Mouse (Mus musculus): ENCODE measurements around the gene Sys1. TPM values are rescaled to one million over a fixed set of nuclear protein-coding genes. Genes with fewer than 3 reads are reported as not detected.

The Sys1 gene
- polyA plus RNA-seq, 1 experiment from 2014 or later, result 67.6 TPM

- Histone ChIP-seq H3K9ac (replicated peaks; ENCODE audit: low read depth, low read length) (no peak overlapping the region), H3K27me3 (ENCODE audit: control insufficient read depth, insufficient read depth, low read length) (no peaks in the 10 kb centered on the region), H3K27ac (ENCODE audit: low read length) (peak overlapping the region; percentile 89; the same call in 1 of the 2 replicates), H3K36me3 (ENCODE audit: control insufficient read depth, insufficient read depth, low read length) (no peaks in the 10 kb centered on the region), H3K4me2 (replicated peaks; ENCODE audit: low read depth, low read length) (no peak overlapping the region), H3K4me1 (ENCODE audit: control insufficient read depth, insufficient read depth, low read length) (peaks cover 11% of the 10 kb centered on the region), H3K4me3 (ENCODE audit: low read depth, low read length) (no peak overlapping the region), H3K9me3 (ENCODE audit: control insufficient read depth, low read depth, low read length) (no peaks in the 10 kb centered on the region)
- WGBS, result 33% methylated on average over 10 of the region's 10 CpGs
- no peak for ATAC-seq (ENCODE audit: insufficient number of reproducible peaks, insufficient read depth, low FRiP score, low read depth)
Measured at GRCm38 (mm10) chr2:164517485-164518221, 60.9 kb downstream of the Sys1 start.

GRCm38 (mm10) chr2:164518266-164519170, 61.8 kb downstream of the Sys1 start:
- H3K4me3 ChIP-seq (ENCODE audit: low read depth, low read length), result no peak overlapping the region
- H3K4me1 ChIP-seq (ENCODE audit: control insufficient read depth, insufficient read depth, low read length), result peaks cover 11% of the 10 kb centered on the region
- H3K36me3 ChIP-seq (ENCODE audit: control insufficient read depth, insufficient read depth, low read length), result no peaks in the 10 kb centered on the region
- no peaks in the 10 kb centered on the region for H3K9me3 ChIP-seq (ENCODE audit: control insufficient read depth, low read depth, low read length)
- peak; percentile 14; the same call in 1 of the 2 replicates for ATAC-seq (ENCODE audit: insufficient number of reproducible peaks, insufficient read depth, low FRiP score, low read depth)
- no peak overlapping the region for H3K4me2 ChIP-seq (replicated peaks; ENCODE audit: low read depth, low read length)
- H3K27ac ChIP-seq (ENCODE audit: low read length), result peak overlapping the region; percentile 89; the same call in 1 of the 2 replicates
- 34% methylated on average over 11 of the region's 11 CpGs for WGBS
- H3K27me3 ChIP-seq (ENCODE audit: control insufficient read depth, insufficient read depth, low read length), result no peaks in the 10 kb centered on the region
- no peak overlapping the region for H3K9ac ChIP-seq (replicated peaks; ENCODE audit: low read depth, low read length)

GRCm38 (mm10) chr2:164519171-164519526, 62.4 kb downstream of the Sys1 start:
- WGBS, result 52% methylated on average over 6 of the region's 6 CpGs
- Histone ChIP-seq H3K4me2 (replicated peaks; ENCODE audit: low read depth, low read length) (no peak overlapping the region), H3K4me1 (ENCODE audit: control insufficient read depth, insufficient read depth, low read length) (peaks cover 11% of the 10 kb centered on the region)

GRCm38 (mm10) chr2:164520782-164521181, 64.0 kb downstream of the Sys1 start:
- Histone ChIP-seq H3K9me3 (ENCODE audit: control insufficient read depth, low read depth, low read length) (no peaks in the 10 kb centered on the region), H3K4me2 (replicated peaks; ENCODE audit: low read depth, low read length) (no peak overlapping the region), H3K27ac (ENCODE audit: low read length) (no peak overlapping the region), H3K4me3 (ENCODE audit: low read depth, low read length) (no peak overlapping the region), H3K27me3 (ENCODE audit: control insufficient read depth, insufficient read depth, low read length) (no peaks in the 10 kb centered on the region), H3K4me1 (ENCODE audit: control insufficient read depth, insufficient read depth, low read length) (peaks cover 11% of the 10 kb centered on the region), H3K36me3 (ENCODE audit: control insufficient read depth, insufficient read depth, low read length) (no peaks in the 10 kb centered on the region), H3K9ac (replicated peaks; ENCODE audit: low read depth, low read length) (no peak overlapping the region)
- WGBS, result 20% methylated on average over 3 of the region's 3 CpGs
- no peak for ATAC-seq (ENCODE audit: insufficient number of reproducible peaks, insufficient read depth, low FRiP score, low read depth)

More at GRCm38 (mm10) chr2:164519171-164519526, 62.4 kb downstream of the Sys1 start:
- Histone ChIP-seq H3K9me3 (ENCODE audit: control insufficient read depth, low read depth, low read length) (no peaks in the 10 kb centered on the region), H3K27me3 (ENCODE audit: control insufficient read depth, insufficient read depth, low read length) (no peaks in the 10 kb centered on the region), H3K36me3 (ENCODE audit: control insufficient read depth, insufficient read depth, low read length) (no peaks in the 10 kb centered on the region), H3K9ac (replicated peaks; ENCODE audit: low read depth, low read length) (no peak overlapping the region), H3K27ac (ENCODE audit: low read length) (peak overlapping the region; percentile 89; the same call in 1 of the 2 replicates), H3K4me3 (ENCODE audit: low read depth, low read length) (no peak overlapping the region)
- ATAC-seq (ENCODE audit: insufficient number of reproducible peaks, insufficient read depth, low FRiP score, low read depth), result no peak

GRCm38 (mm10) chr2:164521841-164522240, 65.1 kb downstream of the Sys1 start:
- Histone ChIP-seq H3K4me2 (replicated peaks; ENCODE audit: low read depth, low read length) (no peak overlapping the region), H3K27me3 (ENCODE audit: control insufficient read depth, insufficient read depth, low read length) (no peaks in the 10 kb centered on the region), H3K4me1 (ENCODE audit: control insufficient read depth, insufficient read depth, low read length) (peaks cover 11% of the 10 kb centered on the region), H3K9ac (replicated peaks; ENCODE audit: low read depth, low read length) (no peak overlapping the region), H3K27ac (ENCODE audit: low read length) (no peak overlapping the region), H3K4me3 (ENCODE audit: low read depth, low read length) (no peak overlapping the region), H3K9me3 (ENCODE audit: control insufficient read depth, low read depth, low read length) (no peaks in the 10 kb centered on the region), H3K36me3 (ENCODE audit: control insufficient read depth, insufficient read depth, low read length) (no peaks in the 10 kb centered on the region)
- no peak for ATAC-seq (ENCODE audit: insufficient number of reproducible peaks, insufficient read depth, low FRiP score, low read depth)
- WGBS, result 19% methylated on average over 11 of the region's 11 CpGs

- 26% methylated on average over 8 of the region's 8 CpGs for WGBS
- H3K4me3 ChIP-seq (ENCODE audit: low read depth, low read length), result no peak overlapping the region
- H3K9me3 ChIP-seq (ENCODE audit: control insufficient read depth, low read depth, low read length), result no peaks in the 10 kb centered on the region
- no peak overlapping the region for H3K9ac ChIP-seq (replicated peaks; ENCODE audit: low read depth, low read length)
- H3K36me3 ChIP-seq (ENCODE audit: control insufficient read depth, insufficient read depth, low read length), result no peaks in the 10 kb centered on the region
- H3K27ac ChIP-seq (ENCODE audit: low read length), result no peak overlapping the region
- no peak overlapping the region for H3K4me2 ChIP-seq (replicated peaks; ENCODE audit: low read depth, low read length)
- H3K4me1 ChIP-seq (ENCODE audit: control insufficient read depth, insufficient read depth, low read length), result peaks cover 11% of the 10 kb centered on the region
- no peak for ATAC-seq (ENCODE audit: insufficient number of reproducible peaks, insufficient read depth, low FRiP score, low read depth)
- H3K27me3 ChIP-seq (ENCODE audit: control insufficient read depth, insufficient read depth, low read length), result no peaks in the 10 kb centered on the region
Measured at GRCm38 (mm10) chr2:164522280-164522679, 65.5 kb downstream of the Sys1 start.

GRCm38 (mm10) chr2:164523301-164523773, 66.6 kb downstream of the Sys1 start:
- Histone ChIP-seq H3K9ac (replicated peaks; ENCODE audit: low read depth, low read length) (no peak overlapping the region), H3K4me3 (ENCODE audit: low read depth, low read length) (no peak overlapping the region), H3K36me3 (ENCODE audit: control insufficient read depth, insufficient read depth, low read length) (no peaks in the 10 kb centered on the region), H3K27me3 (ENCODE audit: control insufficient read depth, insufficient read depth, low read length) (no peaks in the 10 kb centered on the region), H3K4me2 (replicated peaks; ENCODE audit: low read depth, low read length) (no peak overlapping the region), H3K27ac (ENCODE audit: low read length) (no peak overlapping the region), H3K9me3 (ENCODE audit: control insufficient read depth, low read depth, low read length) (no peaks in the 10 kb centered on the region), H3K4me1 (ENCODE audit: control insufficient read depth, insufficient read depth, low read length) (peaks cover 10% of the 10 kb centered on the region)
- no peak for ATAC-seq (ENCODE audit: insufficient number of reproducible peaks, insufficient read depth, low FRiP score, low read depth)
- 82% methylated on average over 10 of the region's 10 CpGs for WGBS

- Histone ChIP-seq H3K4me2 (replicated peaks; ENCODE audit: low read depth, low read length) (no peak overlapping the region), H3K27me3 (ENCODE audit: control insufficient read depth, insufficient read depth, low read length) (no peaks in the 10 kb centered on the region), H3K27ac (ENCODE audit: low read length) (no peak overlapping the region), H3K4me3 (ENCODE audit: low read depth, low read length) (no peak overlapping the region), H3K4me1 (ENCODE audit: control insufficient read depth, insufficient read depth, low read length) (no peaks in the 10 kb centered on the region), H3K9me3 (ENCODE audit: control insufficient read depth, low read depth, low read length) (no peaks in the 10 kb centered on the region), H3K36me3 (ENCODE audit: control insufficient read depth, insufficient read depth, low read length) (no peaks in the 10 kb centered on the region), H3K9ac (replicated peaks; ENCODE audit: low read depth, low read length) (no peak overlapping the region)
- WGBS, result 69% methylated on average over 5 of the region's 5 CpGs
- ATAC-seq (ENCODE audit: insufficient number of reproducible peaks, insufficient read depth, low FRiP score, low read depth), result no peak
Measured at GRCm38 (mm10) chr2:164528557-164528956, 71.8 kb downstream of the Sys1 start.

Measured in stomach, embryonic 14.5 days (tissue).